Mouse (Mus musculus) liver, embryonic 14.5 days (tissue): ENCODE measurements around the gene Pole2.

Experiments
- CTCF ChIP-seq: IDR thresholded peaks from 2 replicates; pipeline ENCODE4 v1.5.1; 2016; ENCODE audit warnings: antibody characterized with exemption, low read depth, control low read depth
- EP300 ChIP-seq: IDR thresholded peaks from 2 replicates; pipeline ENCODE4 v1.6.1; 2016; ENCODE audit warnings: antibody characterized with exemption, low read depth

DNA sequence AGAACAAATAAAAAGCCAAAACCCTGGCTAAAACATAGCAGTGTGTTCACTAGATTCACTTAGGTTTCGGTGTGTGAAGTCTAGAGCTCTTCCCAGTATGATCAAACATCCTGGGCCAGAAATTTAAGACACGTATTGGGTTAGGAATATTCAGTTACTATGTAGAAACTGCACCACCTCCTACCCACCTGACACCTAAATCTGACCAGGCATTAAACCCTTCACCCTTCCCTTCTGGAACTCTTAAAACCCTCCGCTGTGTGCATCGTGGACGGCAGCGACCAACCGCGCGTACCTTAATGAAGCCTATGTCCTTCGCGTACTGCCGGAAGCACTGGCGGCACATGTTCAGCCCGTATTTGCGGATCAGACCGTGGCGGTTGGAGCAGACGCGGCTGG, 69.6 kb downstream of the Pole2 start:
- no peak for TF ChIP-seq CTCF
- no peak for TF ChIP-seq EP300
